Mouse (Mus musculus): ENCODE results near the gene Nr6a1. TPM values are rescaled to one million over a fixed set of nuclear protein-coding genes. Genes with fewer than 3 reads are reported as not detected.

The Nr6a1 gene
- polyA plus RNA-seq, 1 experiment from 2014 or later, result 1.9 TPM

GRCm38 (mm10) chr2:38969650-38970049, 42.2 kb upstream of the Nr6a1 start:
- ATAC-seq (ENCODE audit: insufficient read depth) (no peak), DNase-seq (no peak)
- Histone ChIP-seq H3K4me1 (ENCODE audit: insufficient read depth) (no peaks in the 10 kb centered on the region), H3K9me3 (ENCODE audit: low read depth, low read length) (no peaks in the 10 kb centered on the region), H3K4me3 (ENCODE audit: low read depth, low read length) (no peak overlapping the region), H3K9ac (no peak overlapping the region), H3K27ac (ENCODE audit: low read depth) (no peak overlapping the region), H3K36me3 (ENCODE audit: insufficient read depth) (no peaks in the 10 kb centered on the region), H3K4me2 (no peak overlapping the region), H3K27me3 (ENCODE audit: insufficient read depth, low read length) (no peaks in the 10 kb centered on the region)
- whole genome bisulfite sequencing, result 80% methylated on average over 2 of the region's 2 CpGs
- TF ChIP-seq CTCF (IDR thresholded peaks at IDR 0.05; ENCODE audit: low read depth), result no peak

GRCm38 (mm10) chr2:38964198-38964597, 36.7 kb upstream of the Nr6a1 start:
- DNase-seq, result peak; percentile 55
- 12% methylated on average over 4 of the region's 4 CpGs for WGBS

GRCm38 (mm10) chr2:38957671-38958223, 30.3 kb upstream of the Nr6a1 start:
- Histone ChIP-seq H3K27ac (ENCODE audit: low read depth) (no peak overlapping the region), H3K4me3 (ENCODE audit: low read depth, low read length) (no peak overlapping the region), H3K36me3 (ENCODE audit: insufficient read depth) (no peaks in the 10 kb centered on the region), H3K27me3 (ENCODE audit: insufficient read depth, low read length) (no peaks in the 10 kb centered on the region), H3K9ac (no peak overlapping the region), H3K4me2 (no peak overlapping the region), H3K9me3 (ENCODE audit: low read depth, low read length) (no peaks in the 10 kb centered on the region), H3K4me1 (ENCODE audit: insufficient read depth) (no peaks in the 10 kb centered on the region)
- no peak for DNase-seq
- TF ChIP-seq CTCF (IDR thresholded peaks at IDR 0.05; ENCODE audit: low read depth), result no peak
- no peak for ATAC-seq (ENCODE audit: insufficient read depth)
- WGBS, result 77% methylated on average over 5 of the region's 5 CpGs

More at GRCm38 (mm10) chr2:38964198-38964597, 36.7 kb upstream of the Nr6a1 start:
- Histone ChIP-seq H3K4me1 (ENCODE audit: insufficient read depth) (no peaks in the 10 kb centered on the region), H3K4me2 (no peak overlapping the region), H3K9me3 (ENCODE audit: low read depth, low read length) (no peaks in the 10 kb centered on the region), H3K9ac (no peak overlapping the region), H3K36me3 (ENCODE audit: insufficient read depth) (no peaks in the 10 kb centered on the region), H3K4me3 (ENCODE audit: low read depth, low read length) (no peak overlapping the region), H3K27me3 (ENCODE audit: insufficient read depth, low read length) (no peaks in the 10 kb centered on the region), H3K27ac (ENCODE audit: low read depth) (no peak overlapping the region)
- TF ChIP-seq CTCF (IDR thresholded peaks at IDR 0.05; ENCODE audit: low read depth), result no peak
- 0 out of 2 replicates have a peak, but pooled peaks have one; percentile 38 for ATAC-seq (ENCODE audit: insufficient read depth)

GRCm38 (mm10) chr2:38956062-38956461, 28.6 kb upstream of the Nr6a1 start:
- Histone ChIP-seq H3K9ac (no peak overlapping the region), H3K27ac (ENCODE audit: low read depth) (no peak overlapping the region), H3K36me3 (ENCODE audit: insufficient read depth) (no peaks in the 10 kb centered on the region), H3K4me3 (ENCODE audit: low read depth, low read length) (no peak overlapping the region), H3K4me1 (ENCODE audit: insufficient read depth) (no peaks in the 10 kb centered on the region; the same call in 1 of the 2 replicates), H3K9me3 (ENCODE audit: low read depth, low read length) (no peaks in the 10 kb centered on the region), H3K27me3 (ENCODE audit: insufficient read depth, low read length) (no peaks in the 10 kb centered on the region), H3K4me2 (no peak overlapping the region)
- ATAC-seq (ENCODE audit: insufficient read depth), result no peak
- DNase-seq, result no peak
- TF ChIP-seq CTCF (IDR thresholded peaks at IDR 0.05; ENCODE audit: low read depth), result no peak
- WGBS, result 58% methylated on average over 2 of the region's 2 CpGs

GRCm38 (mm10) chr2:38953152-38953883, 25.8 kb upstream of the Nr6a1 start:
- TF ChIP-seq CTCF (IDR thresholded peaks at IDR 0.05; ENCODE audit: low read depth), result no peak
- no peak for ATAC-seq (ENCODE audit: insufficient read depth)
- WGBS, result 66% methylated on average over 5 of the region's 5 CpGs
- no peak overlapping the region for H3K9ac ChIP-seq
- H3K9me3 ChIP-seq (ENCODE audit: low read depth, low read length), result no peaks in the 10 kb centered on the region
- peaks cover 4% of the 10 kb centered on the region; the same call in 1 of the 2 replicates for H3K4me1 ChIP-seq (ENCODE audit: insufficient read depth)
- no peak overlapping the region for H3K27ac ChIP-seq (ENCODE audit: low read depth)
- no peak overlapping the region for H3K4me3 ChIP-seq (ENCODE audit: low read depth, low read length)
- H3K27me3 ChIP-seq (ENCODE audit: insufficient read depth, low read length), result no peaks in the 10 kb centered on the region
- no peaks in the 10 kb centered on the region for H3K36me3 ChIP-seq (ENCODE audit: insufficient read depth)
- H3K4me2 ChIP-seq, result no peak overlapping the region
- DNase-seq, result no peak

- WGBS, result 41% methylated on average over 7 of the region's 7 CpGs
- DNase-seq, result peak; percentile 88
- no peak overlapping the region for H3K9ac ChIP-seq
- H3K27me3 ChIP-seq (ENCODE audit: insufficient read depth, low read length), result no peaks in the 10 kb centered on the region
- TF ChIP-seq CTCF (IDR thresholded peaks at IDR 0.05; ENCODE audit: low read depth), result no peak
- peak; percentile 93 for ATAC-seq (ENCODE audit: insufficient read depth)
- H3K27ac ChIP-seq (ENCODE audit: low read depth), result peak overlapping the region; percentile 69
- H3K4me3 ChIP-seq (ENCODE audit: low read depth, low read length), result no peak overlapping the region
- no peaks in the 10 kb centered on the region for H3K9me3 ChIP-seq (ENCODE audit: low read depth, low read length)
- no peak overlapping the region for H3K4me2 ChIP-seq
- H3K36me3 ChIP-seq (ENCODE audit: insufficient read depth), result no peaks in the 10 kb centered on the region
- peaks cover 4% of the 10 kb centered on the region; the same call in 1 of the 2 replicates for H3K4me1 ChIP-seq (ENCODE audit: insufficient read depth)
Measured at GRCm38 (mm10) chr2:38950281-38950719, 22.8 kb upstream of the Nr6a1 start.

- H3K9ac ChIP-seq, result no peak overlapping the region
- H3K36me3 ChIP-seq (ENCODE audit: insufficient read depth), result no peaks in the 10 kb centered on the region
- no peak for TF ChIP-seq CTCF (IDR thresholded peaks at IDR 0.05; ENCODE audit: low read depth)
- WGBS, result 65% methylated on average over 7 of the region's 7 CpGs
- ATAC-seq (ENCODE audit: insufficient read depth), result no peak
- H3K27me3 ChIP-seq (ENCODE audit: insufficient read depth, low read length), result no peaks in the 10 kb centered on the region
- peaks cover 4% of the 10 kb centered on the region; the same call in 1 of the 2 replicates for H3K4me1 ChIP-seq (ENCODE audit: insufficient read depth)
- no peak overlapping the region for H3K4me2 ChIP-seq
- H3K27ac ChIP-seq (ENCODE audit: low read depth), result peak overlapping the region; percentile 55
- H3K4me3 ChIP-seq (ENCODE audit: low read depth, low read length), result no peak overlapping the region
- DNase-seq, result peak; percentile 46
- H3K9me3 ChIP-seq (ENCODE audit: low read depth, low read length), result no peaks in the 10 kb centered on the region
Measured at GRCm38 (mm10) chr2:38947566-38947965, 20.1 kb upstream of the Nr6a1 start.
